24 mouse cellular contexts compared by ENCODE assay signal in the genomic region with DNA sequence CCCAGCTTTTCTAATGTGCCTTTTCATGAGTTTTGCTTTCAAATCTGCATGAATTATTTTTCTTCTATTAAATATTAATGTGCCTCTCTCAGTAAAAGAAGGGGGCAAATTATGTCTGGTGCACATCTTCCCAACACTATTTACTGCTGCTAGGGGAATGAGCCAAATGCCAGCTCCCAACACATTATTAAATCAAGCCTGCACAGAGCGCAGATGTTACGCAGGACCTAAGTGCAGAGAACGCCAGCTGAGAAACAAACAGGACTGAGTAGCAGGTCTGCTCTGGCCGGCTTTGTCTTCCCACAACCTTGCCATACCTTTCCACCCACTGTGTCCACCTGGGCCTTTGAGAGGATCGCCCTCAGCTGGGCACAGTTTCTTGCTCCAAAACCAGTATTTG.
DNase-seq lines count a peak whose midpoint lies in the region; ATAC-seq and TF ChIP-seq lines count a peak whose summit lies in the region.
"Had no signal": no experiment of that assay in that cellular context is flagged by ENCODE, and none has a peak within 500 bp of the region (broad histone marks: within the 10 kb centered on the region; RNA-seq: fewer than 3 reads in every experiment).

No protein-coding gene starts in this region.

- H3K4me1 ChIP-seq in hindbrain, embryonic 13.5 days (replicated peaks): no peaks in the 10 kb centered on the region
- H3K4me1 ChIP-seq in hindbrain, postnatal 0 days (ENCODE audit: insufficient read depth, low read length): no peaks in the 10 kb centered on the region
- no peaks in the 10 kb centered on the region for H3K4me1 ChIP-seq in neural tube, embryonic 12.5 days
- peaks cover 7% of the 10 kb centered on the region; the same call in 1 of the 2 replicates for H3K4me1 ChIP-seq in neural tube, embryonic 13.5 days (replicated peaks)
- H3K4me1 ChIP-seq in midbrain, embryonic 16.5 days (ENCODE audit: control insufficient read depth, insufficient read depth, low read length): no peaks in the 10 kb centered on the region
- H3K4me1 ChIP-seq: embryonic facial prominence, embryonic 12.5 days; embryonic facial prominence, embryonic 15.5 days; heart, embryonic 12.5 days; heart, embryonic 15.5 days; intestine, embryonic 15.5 days had no signal

- 71% methylated on average over 5 of the region's 5 CpGs for WGBS in hindbrain, embryonic 13.5 days
- 71% methylated on average over 5 of the region's 5 CpGs for whole genome bisulfite sequencing in hindbrain, postnatal 0 days
- WGBS in neural tube, embryonic 12.5 days: 74% methylated on average over 5 of the region's 5 CpGs
- 55% methylated on average over 5 of the region's 5 CpGs for WGBS in neural tube, embryonic 13.5 days
- WGBS in midbrain, embryonic 16.5 days: 84% methylated on average over 5 of the region's 5 CpGs

- H3K9ac ChIP-seq in hindbrain, embryonic 13.5 days: no peak overlapping the region
- H3K9ac ChIP-seq in hindbrain, postnatal 0 days (replicated peaks; ENCODE audit: low read length): no peak overlapping the region
- H3K9ac ChIP-seq in neural tube, embryonic 12.5 days: no peak overlapping the region
- H3K9ac ChIP-seq in neural tube, embryonic 13.5 days: no peak overlapping the region
- H3K9ac ChIP-seq in midbrain, embryonic 16.5 days (ENCODE audit: low read depth, low read length): no peak overlapping the region
- H3K9ac ChIP-seq: embryonic facial prominence, embryonic 12.5 days; embryonic facial prominence, embryonic 15.5 days; forebrain, postnatal 0 days; heart, embryonic 12.5 days; heart, embryonic 15.5 days; intestine, embryonic 15.5 days had no signal

- no peak overlapping the region for H3K4me2 ChIP-seq in hindbrain, embryonic 13.5 days
- no peak overlapping the region for H3K4me2 ChIP-seq in hindbrain, postnatal 0 days (ENCODE audit: low read depth, low read length)
- no peak overlapping the region for H3K4me2 ChIP-seq in neural tube, embryonic 12.5 days (replicated peaks)
- no peak overlapping the region for H3K4me2 ChIP-seq in neural tube, embryonic 13.5 days
- H3K4me2 ChIP-seq in midbrain, embryonic 16.5 days (ENCODE audit: low read length): no peak overlapping the region
- H3K4me2 ChIP-seq: embryonic facial prominence, embryonic 12.5 days; embryonic facial prominence, embryonic 15.5 days; heart, embryonic 12.5 days; heart, embryonic 15.5 days; intestine, embryonic 15.5 days had no signal

- H3K4me3 ChIP-seq in hindbrain, embryonic 13.5 days: no peak overlapping the region
- H3K4me3 ChIP-seq in hindbrain, postnatal 0 days (ENCODE audit: low read length): no peak overlapping the region
- H3K4me3 ChIP-seq in neural tube, embryonic 12.5 days: no peak overlapping the region
- no peak overlapping the region for H3K4me3 ChIP-seq in neural tube, embryonic 13.5 days
- H3K4me3 ChIP-seq in midbrain, embryonic 16.5 days (ENCODE audit: low read depth, low read length): no peak overlapping the region
- H3K4me3 ChIP-seq: embryonic facial prominence, embryonic 12.5 days; embryonic facial prominence, embryonic 15.5 days; gastrocnemius, adult 2 months; heart, embryonic 12.5 days; heart, embryonic 15.5 days; intestine, embryonic 15.5 days had no signal

- no peaks in the 10 kb centered on the region for H3K36me3 ChIP-seq in hindbrain, embryonic 13.5 days
- H3K36me3 ChIP-seq in hindbrain, postnatal 0 days (ENCODE audit: insufficient read depth, low read length): no peaks in the 10 kb centered on the region
- no peaks in the 10 kb centered on the region for H3K36me3 ChIP-seq in neural tube, embryonic 12.5 days
- no peaks in the 10 kb centered on the region for H3K36me3 ChIP-seq in neural tube, embryonic 13.5 days
- H3K36me3 ChIP-seq in midbrain, embryonic 16.5 days (ENCODE audit: control insufficient read depth, insufficient read depth, low read length): no peaks in the 10 kb centered on the region
- H3K36me3 ChIP-seq: embryonic facial prominence, embryonic 12.5 days; embryonic facial prominence, embryonic 15.5 days; heart, embryonic 12.5 days; heart, embryonic 15.5 days; intestine, embryonic 15.5 days had no signal

- ATAC-seq in hindbrain, embryonic 13.5 days (ENCODE audit: low FRiP score): peak; percentile 43; the same call in 1 of the 2 replicates
- no peak for ATAC-seq in hindbrain, postnatal 0 days
- ATAC-seq in neural tube, embryonic 12.5 days (ENCODE audit: low FRiP score, low read depth): peak; percentile 61; the same call in 1 of the 2 replicates
- ATAC-seq in neural tube, embryonic 13.5 days (ENCODE audit: low read depth): peak; percentile 86
- no peak for ATAC-seq in midbrain, embryonic 16.5 days
- ATAC-seq: CD4-positive, CD25-positive, alpha-beta regulatory T cell, adult 4 months; forebrain, embryonic 14.5 days; forebrain, postnatal 0 days; intestine, embryonic 15.5 days had no signal

- no peaks in the 10 kb centered on the region for H3K27me3 ChIP-seq in hindbrain, embryonic 13.5 days
- no peaks in the 10 kb centered on the region for H3K27me3 ChIP-seq in hindbrain, postnatal 0 days (ENCODE audit: insufficient read depth, low read length)
- no peaks in the 10 kb centered on the region for H3K27me3 ChIP-seq in neural tube, embryonic 12.5 days (replicated peaks)
- no peaks in the 10 kb centered on the region for H3K27me3 ChIP-seq in neural tube, embryonic 13.5 days
- no peaks in the 10 kb centered on the region for H3K27me3 ChIP-seq in midbrain, embryonic 16.5 days (ENCODE audit: control insufficient read depth, insufficient read depth, low read depth, low read length)
- H3K27me3 ChIP-seq: embryonic facial prominence, embryonic 12.5 days; embryonic facial prominence, embryonic 15.5 days; heart, embryonic 12.5 days; heart, embryonic 15.5 days; intestine, embryonic 15.5 days had no signal

- no peaks in the 10 kb centered on the region for H3K9me3 ChIP-seq in hindbrain, embryonic 13.5 days
- H3K9me3 ChIP-seq in hindbrain, postnatal 0 days (ENCODE audit: low read length): no peaks in the 10 kb centered on the region
- H3K9me3 ChIP-seq in neural tube, embryonic 12.5 days: no peaks in the 10 kb centered on the region
- H3K9me3 ChIP-seq in neural tube, embryonic 13.5 days: no peaks in the 10 kb centered on the region
- H3K9me3 ChIP-seq in midbrain, embryonic 16.5 days (replicated peaks; ENCODE audit: control insufficient read depth, low read length, poor library complexity, severe bottlenecking): no peaks in the 10 kb centered on the region
- H3K9me3 ChIP-seq: embryonic facial prominence, embryonic 12.5 days; embryonic facial prominence, embryonic 15.5 days; heart, embryonic 15.5 days; intestine, embryonic 15.5 days had no signal

- DNase-seq in hindbrain, postnatal 0 days (ENCODE audit: low spot score): no peak
- no peak for DNase-seq in gastrocnemius, postnatal 10 days
- DNase-seq: adrenal gland, adult 8-10 months; adrenal gland, postnatal 25 days; cerebellum, adult 18-20 months; cerebellum, adult 9-10 months; cerebellum, postnatal 14 days; forebrain, postnatal 0 days; gastrocnemius, adult 2 months; gastrocnemius, postnatal 25 days; heart, adult 18-20 months; heart, postnatal 10 days; heart, postnatal 36 days had no signal

- no peak for TF ChIP-seq CTCF in hindbrain, postnatal 0 days (IDR thresholded peaks at IDR 0.05; ENCODE audit: low read depth)

- H3K27ac ChIP-seq in hindbrain, embryonic 13.5 days: peak overlapping the region; percentile 62
- no peak overlapping the region for H3K27ac ChIP-seq in hindbrain, postnatal 0 days
- H3K27ac ChIP-seq in neural tube, embryonic 12.5 days: no peak overlapping the region
- peak overlapping the region; percentile 81 for H3K27ac ChIP-seq in neural tube, embryonic 13.5 days (replicated peaks)
- H3K27ac ChIP-seq in midbrain, embryonic 16.5 days (ENCODE audit: low read length): no peak overlapping the region
- H3K27ac ChIP-seq: embryonic facial prominence, embryonic 12.5 days; embryonic facial prominence, embryonic 15.5 days; gastrocnemius, adult 2 months; heart, embryonic 15.5 days; intestine, embryonic 15.5 days had no signal

Comparison
In these comparisons a context has a peak if more than half of its experiments do, and no peak if none do; other contexts are left out.
1. ATAC-seq: peak in hindbrain, embryonic 13.5 days (single experiment), neural tube, embryonic 12.5 days (single experiment) and neural tube, embryonic 13.5 days (single experiment); none in hindbrain, postnatal 0 days (single experiment) and midbrain, embryonic 16.5 days (single experiment).
2. H3K27ac ChIP-seq: peak in hindbrain, embryonic 13.5 days (single experiment) and neural tube, embryonic 13.5 days (single experiment); none in hindbrain, postnatal 0 days (single experiment), neural tube, embryonic 12.5 days (single experiment) and midbrain, embryonic 16.5 days (single experiment).